Mouse (Mus musculus) MEL (cell line): Measurements from ENCODE around the gene Sec16b.

ENCODE experiments used
- CTCF ChIP-seq, 3 experiments: IDR thresholded peaks in 2 of 3; conservative IDR thresholded peaks in 1 of 3; 2 replicates each; pipeline ENCODE4 v1.5.1; 2011 to 2012; ENCODE audit warnings: low read length in 3 of 3, low read depth in 2 of 3, mild to moderate bottlenecking in 2 of 3, improper control_type of control experiment in 1 of 3, inconsistent platforms in 1 of 3, mixed read lengths in 1 of 3, moderate library complexity in 1 of 3; ENCODE audit not compliant: control insufficient read depth in 1 of 3, insufficient read depth in 1 of 3, poor library complexity in 1 of 3, severe bottlenecking in 1 of 3
- EP300 ChIP-seq, 2 experiments: IDR thresholded peaks; 2 replicates each; pipeline ENCODE4 v1.6.1; 2011; ENCODE audit warnings: improper control_type of control experiment in 2 of 2, low read length in 2 of 2, low read depth in 1 of 2, mild to moderate bottlenecking in 1 of 2
- GABPA ChIP-seq: IDR thresholded peaks from 2 replicates; pipeline ENCODE4 v1.6.1; 2012; ENCODE audit warnings: low read depth, mild to moderate bottlenecking, inconsistent platforms, low read length, improper control_type of control experiment, moderate library complexity
- GATA1 ChIP-seq: IDR thresholded peaks from 2 replicates; pipeline ENCODE4 v1.6.1; 2011; ENCODE audit warnings: low read depth, low read length, improper control_type of control experiment
- MAFK ChIP-seq: IDR thresholded peaks from 2 replicates; pipeline ENCODE4 v1.6.1; 2011; ENCODE audit warnings: low read depth, mild to moderate bottlenecking, low read length, improper control_type of control experiment, borderline replicate concordance
- MXI1 ChIP-seq: IDR thresholded peaks from 2 replicates; pipeline ENCODE4 v1.6.1; 2011; ENCODE audit warnings: mild to moderate bottlenecking, low read depth, low read length, improper control_type of control experiment
- NRF1 ChIP-seq: IDR thresholded peaks from 2 replicates; pipeline ENCODE4 v1.6.1; 2014; ENCODE audit warnings: low read depth, mild to moderate bottlenecking, inconsistent platforms, low read length, improper control_type of control experiment, moderate library complexity; ENCODE audit not compliant: poor library complexity, insufficient read depth, severe bottlenecking
- POLR2A ChIP-seq, 2 experiments: IDR thresholded peaks; 2 replicates each; pipeline ENCODE4 v1.6.1; 2011 to 2012; ENCODE audit warnings: low read length in 2 of 2, mild to moderate bottlenecking in 2 of 2, control low read depth in 1 of 2, improper control_type of control experiment in 1 of 2, low read depth in 1 of 2, moderate library complexity in 1 of 2; ENCODE audit not compliant: control insufficient read depth in 1 of 2, insufficient read depth in 1 of 2, poor library complexity in 1 of 2
- POLR2AphosphoS2 ChIP-seq: IDR thresholded peaks from 2 replicates; pipeline ENCODE4 v1.6.1; 2011; ENCODE audit warnings: low read length, improper control_type of control experiment
- POLR2AphosphoS5 ChIP-seq: IDR thresholded peaks from 2 replicates; pipeline ENCODE4 v1.6.1; 2012; ENCODE audit warnings: low read depth, borderline replicate concordance, mild to moderate bottlenecking, inconsistent platforms, low read length, moderate library complexity, mixed read lengths
- SMC3 ChIP-seq: IDR thresholded peaks from 2 replicates; pipeline ENCODE4 v1.6.1; 2011; ENCODE audit warnings: low read depth, low read length, improper control_type of control experiment
- TCF12 ChIP-seq: IDR thresholded peaks from 2 replicates; pipeline ENCODE4 v1.6.1; 2014; ENCODE audit warnings: low read depth, mild to moderate bottlenecking, inconsistent platforms, low read length, improper control_type of control experiment, moderate library complexity
- USF1 ChIP-seq: IDR thresholded peaks from 2 replicates; pipeline ENCODE4 v1.6.1; 2014; ENCODE audit warnings: low read depth, mild to moderate bottlenecking, inconsistent platforms, low read length, improper control_type of control experiment, moderate library complexity

- TF ChIP-seq POLR2A (IDR thresholded peaks at IDR 0.05; ENCODE audit: control insufficient read depth in 1 of 2, insufficient read depth in 1 of 2, low read depth in 1 of 2, low read length in 2 of 2, poor library complexity in 1 of 2), result no peak
- TF ChIP-seq GATA1, result no peak
- no peak for TF ChIP-seq NRF1
- no peak for TF ChIP-seq CTCF (IDR thresholded peaks at IDR 0.05 in 2 of 3, conservative IDR thresholded peaks at IDR 0.05 in 1 of 3; ENCODE audit: control insufficient read depth in 1 of 3, insufficient read depth in 1 of 3, low read depth in 2 of 3, low read length in 3 of 3, poor library complexity in 1 of 3, severe bottlenecking in 1 of 3)
- TF ChIP-seq USF1, result no peak
- TF ChIP-seq GABPA, result no peak
- TF ChIP-seq MAFK, result no peak
- no peak for TF ChIP-seq SMC3
- no peak for TF ChIP-seq EP300 (IDR thresholded peaks at IDR 0.05; ENCODE audit: low read depth in 1 of 2, low read length in 2 of 2)
- no peak for TF ChIP-seq POLR2AphosphoS2
- no peak for TF ChIP-seq TCF12
- no peak for TF ChIP-seq MXI1
- no peak for TF ChIP-seq POLR2AphosphoS5
Observed at GRCm38 (mm10) chr1:157474865-157475264, 31.7 kb upstream of the Sec16b start.
